Mouse (Mus musculus) hindbrain, embryonic 15.5 days (tissue): ENCODE data around the gene Nup85. TPM values are rescaled to one million over a fixed set of nuclear protein-coding genes. Genes with fewer than 3 reads are reported as not detected.
"Not testable (repeated sequence)": the region's sequence is repeated elsewhere in the genome, so short reads cannot be mapped to it uniquely, and the experiment has no call there.

ENCODE experiments used
- ATAC-seq: fragments of 200-750 bp; cut with Nextera tagmentation; 2 replicates; pipeline ENCODE4 v1.8.0; 2017; ENCODE audit warnings: low read depth, moderate number of reproducible peaks, moderate TSS enrichment; ENCODE audit not compliant: low FRiP score
- H3K27ac ChIP-seq: fragments of 300-500 bp; sonication (generic); replicated peaks from 2 replicates; pipeline ENCODE4 v1.5.1; 2015; ENCODE audit warnings: mild to moderate bottlenecking, inconsistent platforms
- H3K27me3 ChIP-seq: fragments of 300-500 bp; sonication (generic); 2 replicates; pipeline ENCODE4 v1.6.1; 2015; ENCODE audit warnings: control low read depth, inconsistent platforms
- H3K36me3 ChIP-seq: fragments of 300-500 bp; sonication (generic); 2 replicates; pipeline ENCODE4 v1.6.1; 2015; ENCODE audit warnings: control low read depth, inconsistent platforms
- H3K4me1 ChIP-seq: fragments of 300-500 bp; sonication (generic); replicated peaks from 2 replicates; pipeline ENCODE4 v1.6.1; 2015; ENCODE audit warnings: control low read depth, inconsistent platforms
- H3K4me2 ChIP-seq: fragments of 300-500 bp; sonication (generic); 2 replicates; pipeline ENCODE4 v1.6.1; 2015; ENCODE audit warnings: moderate library complexity, mild to moderate bottlenecking, inconsistent platforms
- H3K4me3 ChIP-seq: fragments of 300-500 bp; sonication (generic); 2 replicates; pipeline ENCODE4 v1.5.1; 2015; ENCODE audit warnings: mild to moderate bottlenecking, inconsistent platforms
- H3K9ac ChIP-seq: fragments of 300-500 bp; sonication (generic); 2 replicates; pipeline ENCODE4 v1.6.1; 2015; ENCODE audit warnings: inconsistent platforms
- H3K9me3 ChIP-seq: fragments of 300-500 bp; sonication (generic); 2 replicates; pipeline ENCODE4 v1.6.1; 2016; ENCODE audit warnings: control low read depth, inconsistent platforms
- WGBS: fragments of 180-500 bp; shearing (Covaris S2); methylation state at CpG from one replicate; pipeline ENCODE4 v1.1.7; 2015; 5-methylcytosine and 5-hydroxymethylcytosine counted together
- polyA plus RNA-seq: library from polyadenylated mRNA; unstranded; fragments of >200 nt; fragmentation: Nextera tagmentation; extraction: Ambion mirVana; gene quantifications from 2 replicates; pipeline ENCODE4 v1.2.1, GENCODE M21; 2015

Nup85 gene
- polyA plus RNA-seq: 95.4 and 108 TPM in 2 replicates

- Histone ChIP-seq H3K4me3 (peak within 1 kb of the TSS; percentile 64), H3K4me2 (peak within 1 kb of the TSS; percentile 76), H3K27ac (peak within 1 kb of the TSS; percentile 83), H3K4me1 (peaks cover 15% of the 10 kb centered on the region), H3K9ac (peak within 1 kb of the TSS; percentile 60), H3K36me3 (peaks cover 24% of the 10 kb centered on the region), H3K27me3 (no peaks in the 10 kb centered on the region), H3K9me3 (no peaks in the 10 kb centered on the region)
- ATAC-seq: peak; percentile 92
- WGBS: under 1% methylated on average over 42 of the region's 42 CpGs
Measured at GRCm38 (mm10) chr11:115564064-115564809, at the start of gene Nup85. Gene Nup85 (plus strand): TSS chr11:115564434.

- H3K4me2 ChIP-seq: peak overlapping the region; percentile 76; the same call in 1 of the 2 replicates
- H3K36me3 ChIP-seq: no peaks in the 10 kb centered on the region
- no peaks in the 10 kb centered on the region for H3K27me3 ChIP-seq
- no peak for ATAC-seq
- H3K4me1 ChIP-seq: peaks cover 25% of the 10 kb centered on the region
- no peak overlapping the region for H3K27ac ChIP-seq
- WGBS: 77% methylated on average over 6 of the region's 6 CpGs
- H3K9ac ChIP-seq: no peak overlapping the region
- no peak overlapping the region for H3K4me3 ChIP-seq
- H3K9me3 ChIP-seq: no peaks in the 10 kb centered on the region
Measured at GRCm38 (mm10) chr11:115515021-115515420, 49.2 kb upstream of the Nup85 start.

- no peak for ATAC-seq
- Histone ChIP-seq H3K4me1 (peaks cover 6% of the 10 kb centered on the region), H3K27me3 (no peaks in the 10 kb centered on the region), H3K27ac (no peak overlapping the region), H3K4me2 (no peak overlapping the region), H3K36me3 (0 out of 2 replicates have a peak, but pooled peaks cover 2% of the 10 kb centered on the region), H3K9ac (no peak overlapping the region), H3K9me3 (no peaks in the 10 kb centered on the region), H3K4me3 (no peak overlapping the region)
- WGBS: 81% methylated on average over 5 of the region's 5 CpGs
Measured at GRCm38 (mm10) chr11:115516942-115517341, 47.3 kb upstream of the Nup85 start.

GRCm38 (mm10) chr11:115518693-115519092, 45.5 kb upstream of the Nup85 start:
- H3K4me3 ChIP-seq: no peak overlapping the region
- no peak overlapping the region for H3K9ac ChIP-seq
- 71% methylated on average over 9 of the region's 9 CpGs for WGBS
- no peaks in the 10 kb centered on the region for H3K9me3 ChIP-seq
- H3K4me2 ChIP-seq: no peak overlapping the region
- ATAC-seq: no peak
- peaks cover 12% of the 10 kb centered on the region for H3K36me3 ChIP-seq
- H3K27me3 ChIP-seq: no peaks in the 10 kb centered on the region
- H3K4me1 ChIP-seq: no peaks in the 10 kb centered on the region
- H3K27ac ChIP-seq: no peak overlapping the region

GRCm38 (mm10) chr11:115519581-115519980, 44.7 kb upstream of the Nup85 start:
- Histone ChIP-seq H3K36me3 (peaks cover 16% of the 10 kb centered on the region), H3K4me3 (no peak overlapping the region), H3K9ac (no peak overlapping the region), H3K9me3 (no peaks in the 10 kb centered on the region), H3K27me3 (no peaks in the 10 kb centered on the region), H3K4me2 (no peak overlapping the region), H3K27ac (no peak overlapping the region), H3K4me1 (no peaks in the 10 kb centered on the region)
- ATAC-seq: no peak
- 94% methylated on average over 3 of the region's 3 CpGs for WGBS

GRCm38 (mm10) chr11:115520218-115520617, 44.0 kb upstream of the Nup85 start:
- H3K4me2 ChIP-seq: no peak overlapping the region
- H3K27ac ChIP-seq: no peak overlapping the region
- no peak overlapping the region for H3K4me3 ChIP-seq
- H3K9ac ChIP-seq: no peak overlapping the region
- H3K27me3 ChIP-seq: no peaks in the 10 kb centered on the region
- peaks cover 23% of the 10 kb centered on the region for H3K36me3 ChIP-seq
- WGBS: 59% methylated on average over 2 of the region's 2 CpGs
- no peak for ATAC-seq
- no peaks in the 10 kb centered on the region for H3K4me1 ChIP-seq
- no peaks in the 10 kb centered on the region for H3K9me3 ChIP-seq

- no peaks in the 10 kb centered on the region for H3K9me3 ChIP-seq
- no peaks in the 10 kb centered on the region for H3K4me1 ChIP-seq
- H3K4me2 ChIP-seq: no peak overlapping the region
- H3K36me3 ChIP-seq: peaks cover 30% of the 10 kb centered on the region
- no peak overlapping the region for H3K9ac ChIP-seq
- ATAC-seq: no peak
- no peak overlapping the region for H3K27ac ChIP-seq
- no peak overlapping the region for H3K4me3 ChIP-seq
- H3K27me3 ChIP-seq: no peaks in the 10 kb centered on the region
- 87% methylated on average over 4 of the region's 4 CpGs for WGBS
Measured at GRCm38 (mm10) chr11:115521080-115521479, 43.2 kb upstream of the Nup85 start.

GRCm38 (mm10) chr11:115522238-115522637, 42.0 kb upstream of the Nup85 start:
- 87% methylated on average over 2 of the region's 2 CpGs for WGBS
- peaks cover 42% of the 10 kb centered on the region for H3K36me3 ChIP-seq
- ATAC-seq: no peak
- no peaks in the 10 kb centered on the region for H3K4me1 ChIP-seq
- no peaks in the 10 kb centered on the region for H3K9me3 ChIP-seq
- H3K4me2 ChIP-seq: no peak overlapping the region
- no peak overlapping the region for H3K27ac ChIP-seq
- no peak overlapping the region for H3K9ac ChIP-seq
- H3K4me3 ChIP-seq: no peak overlapping the region
- H3K27me3 ChIP-seq: no peaks in the 10 kb centered on the region

GRCm38 (mm10) chr11:115522703-115523102, 41.5 kb upstream of the Nup85 start:
- Histone ChIP-seq H3K27ac (no peak overlapping the region), H3K4me2 (no peak overlapping the region), H3K27me3 (no peaks in the 10 kb centered on the region), H3K36me3 (peaks cover 46% of the 10 kb centered on the region), H3K9me3 (no peaks in the 10 kb centered on the region), H3K9ac (no peak overlapping the region), H3K4me1 (no peaks in the 10 kb centered on the region), H3K4me3 (no peak overlapping the region)
- no peak for ATAC-seq
- WGBS: 68% methylated on average over 2 of the region's 2 CpGs

GRCm38 (mm10) chr11:115526446-115526845, 37.8 kb upstream of the Nup85 start:
- H3K36me3 ChIP-seq: peaks cover 69% of the 10 kb centered on the region
- H3K4me3 ChIP-seq, H3K9ac ChIP-seq, H3K27me3 ChIP-seq, H3K4me1 ChIP-seq, H3K4me2 ChIP-seq, H3K9me3 ChIP-seq, H3K27ac ChIP-seq, ATAC-seq: not testable (repeated sequence)
- WGBS: 84% methylated on average over 3 of the region's 3 CpGs

GRCm38 (mm10) chr11:115534759-115535371, 29.4 kb upstream of the Nup85 start:
- Histone ChIP-seq H3K9me3 (no peaks in the 10 kb centered on the region), H3K36me3 (peaks cover 34% of the 10 kb centered on the region), H3K27me3 (no peaks in the 10 kb centered on the region), H3K9ac (peak overlapping the region; percentile 87), H3K4me2 (peak overlapping the region; percentile 81), H3K4me3 (peak overlapping the region; percentile 90), H3K27ac (peak overlapping the region; percentile 99), H3K4me1 (peaks cover 33% of the 10 kb centered on the region)
- no peak for ATAC-seq
- WGBS: 9% methylated on average over 11 of the region's 11 CpGs

GRCm38 (mm10) chr11:115535401-115536037, 28.7 kb upstream of the Nup85 start:
- Histone ChIP-seq H3K27ac (peak overlapping the region; percentile 99), H3K27me3 (no peaks in the 10 kb centered on the region), H3K9me3 (no peaks in the 10 kb centered on the region), H3K36me3 (peaks cover 28% of the 10 kb centered on the region), H3K4me1 (peaks cover 33% of the 10 kb centered on the region), H3K4me3 (peak overlapping the region; percentile 90), H3K4me2 (peak overlapping the region; percentile 81), H3K9ac (peak overlapping the region; percentile 87)
- peak; percentile 85 for ATAC-seq
- WGBS: under 1% methylated on average over 49 of the region's 84 CpGs
